Mouse (Mus musculus) olfactory bulb, adult 2 months (tissue): Measurements from ENCODE around the gene Cbarp. TPM values are rescaled to one million over a fixed set of nuclear protein-coding genes. Genes with fewer than 3 reads are reported as not detected.

Source experiments
- H3K27ac ChIP-seq: fragments of 200-500 bp; 2 replicates; pipeline ENCODE4 v1.5.1; 2012; ENCODE audit warnings: low read depth, low read length; ENCODE audit not compliant: insufficient read depth
- H3K4me1 ChIP-seq: fragments of 200-500 bp; 2 replicates; pipeline ENCODE4 v1.6.1; 2012; ENCODE audit warnings: low read length; ENCODE audit not compliant: control insufficient read depth, insufficient read depth
- H3K4me3 ChIP-seq: fragments of 200-500 bp; 2 replicates; pipeline ENCODE4 v1.5.1; 2012; ENCODE audit warnings: mild to moderate bottlenecking, low read depth, low read length, moderate library complexity; ENCODE audit not compliant: insufficient read depth
- CTCF ChIP-seq: fragments of 200-500 bp; IDR thresholded peaks from 2 replicates; pipeline ENCODE4 v1.5.1; 2012; ENCODE audit warnings: low read depth, mild to moderate bottlenecking, low read length, moderate library complexity; ENCODE audit not compliant: insufficient read depth
- POLR2A ChIP-seq: fragments of 200-500 bp; IDR thresholded peaks from 2 replicates; pipeline ENCODE4 v1.6.1; 2012; ENCODE audit warnings: mild to moderate bottlenecking, low read depth, low read length, moderate library complexity; ENCODE audit not compliant: insufficient read depth
- WGBS: fragments of 180-500 bp; shearing (Covaris S2); methylation state at CpG from one replicate; pipeline ENCODE4 v1.1.7; 2018; 5-methylcytosine and 5-hydroxymethylcytosine counted together
- polyA plus RNA-seq: library from polyadenylated mRNA; stranded (reverse); fragments of >200 nt; gene quantifications from 2 replicates; pipeline ENCODE4 v1.2.4, GENCODE M21; 2012; ENCODE audit warnings: low replicate concordance; ENCODE audit not compliant: missing spikeins, insufficient read depth, insufficient read length

Cbarp gene
- polyA plus RNA-seq, 1 experiment, result not detected

- TF ChIP-seq POLR2A, result peak; percentile 87
- no peak for TF ChIP-seq CTCF
- Histone ChIP-seq H3K4me1 (peaks cover 53% of the 10 kb centered on the region), H3K4me3 (peak overlapping the region; percentile 73), H3K27ac (peak overlapping the region; percentile 99)
- under 1% methylated on average over 43 of the region's 43 CpGs for WGBS
Measured at GRCm38 (mm10) chr10:80141786-80142529, 1.3 kb upstream of the Cbarp start.

GRCm38 (mm10) chr10:80141243-80141642 lies 608 bp upstream of the Cbarp start:
- Histone ChIP-seq H3K4me1 (peaks cover 53% of the 10 kb centered on the region), H3K4me3 (peak overlapping the region; percentile 38), H3K27ac (peak overlapping the region; percentile 99)
- TF ChIP-seq POLR2A (peak; percentile 38; the same call in 1 of the 2 replicates), CTCF (peak; percentile 56; the same call in 1 of the 2 replicates)
- WGBS, result under 1% methylated on average over 29 of the region's 29 CpGs

GRCm38 (mm10) chr10:80139975-80140665 lies 515 bp downstream of the Cbarp start:
- TF ChIP-seq POLR2A (no peak), CTCF (no peak)
- H3K4me3 ChIP-seq, result no peak overlapping the region
- 77% methylated on average over 11 of the region's 11 CpGs for WGBS
- no peak overlapping the region for H3K27ac ChIP-seq
- H3K4me1 ChIP-seq, result peaks cover 43% of the 10 kb centered on the region

GRCm38 (mm10) chr10:80139439-80139775 lies 1.2 kb downstream of the Cbarp start:
- peaks cover 42% of the 10 kb centered on the region for H3K4me1 ChIP-seq
- TF ChIP-seq CTCF, result no peak
- TF ChIP-seq POLR2A, result no peak
- H3K27ac ChIP-seq, result peak overlapping the region; percentile 0; the same call in 1 of the 2 replicates
- peak overlapping the region; percentile 89 for H3K4me3 ChIP-seq
- WGBS, result 2% methylated on average over 10 of the region's 10 CpGs

- H3K4me1 ChIP-seq, result peaks cover 36% of the 10 kb centered on the region
- no peak for TF ChIP-seq CTCF
- TF ChIP-seq POLR2A, result peak; percentile 87
- H3K4me3 ChIP-seq, result peak within 1 kb of the TSS; percentile 89
- WGBS, result under 1% methylated on average over 86 of the region's 94 CpGs
- H3K27ac ChIP-seq, result peak within 1 kb of the TSS; percentile 99
Measured at GRCm38 (mm10) chr10:80138553-80139438, 1.8 kb downstream of the Cbarp start, which contains the start of gene Atp5d. TSS of gene Atp5d (plus strand) at chr10:80138632.

GRCm38 (mm10) chr10:80137626-80138552 lies 2.7 kb downstream of the Cbarp start:
- 3% methylated on average over 33 of the region's 33 CpGs for WGBS
- Histone ChIP-seq H3K4me3 (peak overlapping the region; percentile 89), H3K27ac (peak overlapping the region; percentile 99), H3K4me1 (peaks cover 39% of the 10 kb centered on the region)
- no peak; the same call in 1 of the 2 replicates for TF ChIP-seq POLR2A
- TF ChIP-seq CTCF, result no peak

- H3K4me3 ChIP-seq, result peak overlapping the region; percentile 58
- 7% methylated on average over 29 of the region's 29 CpGs for WGBS
- peaks cover 46% of the 10 kb centered on the region for H3K4me1 ChIP-seq
- TF ChIP-seq CTCF (no peak), POLR2A (no peak)
- H3K27ac ChIP-seq, result peak overlapping the region; percentile 99
Measured at GRCm38 (mm10) chr10:80136952-80137625, 3.5 kb downstream of the Cbarp start.

- WGBS, result 32% methylated on average over 49 of the region's 49 CpGs
- Histone ChIP-seq H3K4me1 (peaks cover 52% of the 10 kb centered on the region), H3K27ac (peak overlapping the region; percentile 95), H3K4me3 (peak overlapping the region; percentile 58)
- no peak for TF ChIP-seq CTCF
- no peak for TF ChIP-seq POLR2A
Measured at GRCm38 (mm10) chr10:80136179-80136951, 4.3 kb downstream of the Cbarp start.
